Mouse (Mus musculus) central nervous system, embryonic 14 days (tissue): ENCODE results near the gene Fam163b. TPM values are rescaled to one million over a fixed set of nuclear protein-coding genes. Genes with fewer than 3 reads are reported as not detected.

Experiments
- polyA plus RNA-seq: library from polyadenylated mRNA; depleted of rRNA; stranded (reverse); fragments of >200 nt; gene quantifications from 2 replicates; pipeline ENCODE4 v1.2.3, GENCODE M21; 2012; rRNA removed

The Fam163b gene
- 4.5 and 4.6 TPM in 2 replicates for polyA plus RNA-seq

DNA sequence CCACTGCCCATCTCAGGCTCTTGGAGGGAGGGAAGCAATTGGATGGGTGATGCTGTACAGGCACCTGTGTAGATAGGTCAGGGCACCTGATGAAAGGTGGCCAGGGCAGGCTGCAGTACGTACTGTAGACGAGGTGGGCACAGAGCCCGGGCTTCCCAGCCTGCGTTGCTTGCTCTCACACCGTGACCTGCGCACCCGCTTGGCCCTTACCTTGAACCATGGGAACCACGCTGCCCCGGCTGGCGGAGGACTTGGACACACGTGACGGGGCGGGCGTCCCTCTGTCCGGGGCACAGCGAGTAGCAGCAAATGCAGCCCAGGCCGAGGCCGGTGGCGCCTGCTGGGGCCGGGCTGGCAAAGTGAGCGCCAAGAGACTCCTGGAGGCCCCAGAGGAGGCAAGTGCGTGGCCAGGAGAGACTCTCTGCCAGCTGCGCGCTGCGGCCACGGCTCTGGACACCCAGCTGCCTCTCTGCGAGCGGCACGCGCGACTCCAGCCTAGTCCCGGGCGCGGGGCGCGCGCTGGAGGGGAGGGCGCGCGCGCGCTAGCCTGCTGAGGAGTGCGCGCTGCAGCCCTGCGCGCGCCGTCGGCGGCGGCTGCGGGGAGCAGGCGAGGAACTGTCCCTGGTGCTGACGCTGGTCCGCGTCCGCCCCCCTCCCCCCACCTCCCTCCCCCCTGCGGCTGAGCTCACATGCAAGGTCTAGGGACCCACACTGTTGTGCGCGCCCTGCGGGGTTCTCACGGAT is at the start of gene Fam163b:
Gene Fam163b, minus strand, starts transcription at position 542 of the 744 bp plus-strand sequence.

DNA sequence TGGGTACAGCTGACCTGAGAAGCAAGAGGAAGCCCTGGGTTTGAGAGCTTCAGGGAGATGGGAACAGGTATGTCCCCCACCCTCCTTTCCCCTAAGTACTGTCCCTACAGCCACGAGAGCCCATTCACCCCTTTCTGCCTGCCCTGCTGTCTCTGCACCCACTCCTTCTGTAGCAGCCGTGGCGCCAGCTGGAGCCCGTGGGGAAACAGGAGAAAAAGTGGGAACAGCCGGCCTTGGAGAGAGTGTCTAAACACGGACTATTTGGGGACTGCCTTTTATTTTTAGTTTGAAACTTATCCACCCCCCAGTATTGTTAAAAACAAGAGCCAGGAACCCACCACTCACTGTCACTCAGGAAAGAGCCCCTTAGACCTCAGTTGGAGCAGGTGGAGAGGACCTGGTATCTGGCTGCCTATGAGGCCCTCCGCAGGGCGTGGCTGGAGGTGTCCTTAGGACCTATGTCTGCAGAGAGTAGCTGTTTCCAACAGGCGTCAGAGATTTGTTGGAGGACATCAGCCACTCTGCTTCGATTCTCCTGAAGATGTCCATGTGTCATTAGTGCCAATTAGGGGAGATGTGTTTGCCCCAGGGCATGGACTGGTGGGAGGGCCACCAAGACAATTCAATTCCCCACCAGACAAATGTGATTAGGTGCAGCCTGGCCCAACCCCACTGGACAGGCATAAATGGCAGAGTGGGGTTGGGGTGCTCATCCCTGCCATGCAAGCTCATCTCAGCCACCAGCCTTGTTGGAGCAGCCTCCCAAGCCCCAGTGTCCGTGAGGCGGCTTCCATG is 22.7 kb upstream of the Fam163b start, which contains the start of gene Dbh:
Gene Dbh, plus strand, starts transcription at position 438 of the 795 bp plus-strand sequence.

DNA sequence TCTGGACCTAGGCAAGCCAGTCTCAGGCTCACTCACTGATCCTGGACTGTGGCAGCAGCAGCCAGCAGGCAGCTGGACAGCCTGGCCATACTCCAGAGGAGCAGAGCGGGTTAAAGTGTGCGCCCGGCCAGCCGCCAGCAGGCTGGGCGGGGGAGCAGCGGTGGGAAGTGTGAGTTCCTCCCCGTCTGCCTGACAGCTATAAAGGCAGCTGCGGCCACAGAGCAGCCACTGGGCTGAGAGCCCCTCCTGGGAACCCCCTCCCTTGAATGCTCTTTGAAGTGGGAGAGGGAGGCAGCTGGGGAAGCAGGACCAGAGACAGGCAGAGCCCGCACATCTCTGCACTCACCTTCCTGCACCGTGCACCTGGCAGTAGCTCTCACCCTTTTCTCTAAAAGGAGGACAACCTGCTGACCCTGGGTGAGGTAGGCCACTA is 63.1 kb downstream of the Fam163b start, which contains the start of gene Adamtsl2:
Gene Adamtsl2, plus strand, starts transcription at position 228 of the 433 bp plus-strand sequence.

DNA sequence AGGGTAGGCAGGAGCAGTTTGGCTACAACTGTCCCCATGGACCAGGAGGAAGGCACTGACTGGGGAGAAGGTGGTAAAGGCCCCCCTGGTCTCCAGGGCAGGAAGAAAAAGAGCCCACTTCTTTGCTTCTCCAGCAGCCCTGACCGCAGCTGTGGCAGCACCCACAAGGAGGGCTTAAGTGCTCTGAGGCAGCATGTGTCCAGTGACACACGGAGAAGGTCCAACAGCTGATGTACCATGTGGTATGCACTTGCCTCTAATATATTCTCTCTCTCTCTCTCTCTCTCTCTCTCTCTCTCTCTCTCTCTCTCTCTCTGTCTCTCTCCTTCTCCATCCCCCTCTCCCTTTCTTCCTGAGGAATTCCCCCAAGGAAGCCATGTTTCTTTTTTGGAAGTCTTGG is 70.3 kb downstream of the Fam163b start, which contains the start of gene Mymk:
Gene Mymk, minus strand, starts transcription at position 202 of the 400 bp plus-strand sequence.

Other genes starting within 250 kb of the Fam163b start
- gene Surf6, start 239.6 kb downstream of the Fam163b start, polyA plus RNA-seq = 28.1 and 29.9 TPM in 2 replicates
- 118 and 148 TPM in 2 replicates for gene Med22, start 231.8 kb downstream of the Fam163b start, polyA plus RNA-seq
- 1,771 and 1,960 TPM in 2 replicates for gene Rpl7a, start 231.7 kb downstream of the Fam163b start, polyA plus RNA-seq
- gene Surf2, start 226.1 kb downstream of the Fam163b start, polyA plus RNA-seq = 54.7 and 57.4 TPM in 2 replicates
- 72.7 and 79.4 TPM in 2 replicates for gene Surf1, start 226.0 kb downstream of the Fam163b start, polyA plus RNA-seq
- 80.8 and 108 TPM in 2 replicates for gene Surf4, start 208.6 kb downstream of the Fam163b start, polyA plus RNA-seq
- gene Stkld1, start 208.4 kb downstream of the Fam163b start, polyA plus RNA-seq = 0.10 and 0.15 TPM in 2 replicates
- 56.3 and 58.5 TPM in 2 replicates for gene Rexo4, start 178.1 kb downstream of the Fam163b start, polyA plus RNA-seq
- gene Adamts13, start 169.1 kb downstream of the Fam163b start, polyA plus RNA-seq = 0.06 and 0.21 TPM in 2 replicates
- 88.2 and 92.6 TPM in 2 replicates for gene Cacfd1, start 132.6 kb downstream of the Fam163b start, polyA plus RNA-seq
- 5.9 and 6.6 TPM in 2 replicates for gene Slc2a6, start 114.5 kb downstream of the Fam163b start, polyA plus RNA-seq
- 0.17 and 5.7 TPM in 2 replicates for gene Mymk, start 70.3 kb downstream of the Fam163b start, polyA plus RNA-seq
- gene Adamtsl2, start 63.1 kb downstream of the Fam163b start, polyA plus RNA-seq = 9.4 and 10.7 TPM in 2 replicates
- gene Dbh, start 22.7 kb upstream of the Fam163b start, polyA plus RNA-seq = 0.88 and 2.5 TPM in 2 replicates
- 2.9 and 6.3 TPM in 2 replicates for gene Sardh, start 105.8 kb upstream of the Fam163b start, polyA plus RNA-seq